Mouse (Mus musculus): ENCODE results near the gene Cog7. TPM values are rescaled to one million over a fixed set of nuclear protein-coding genes. Genes with fewer than 3 reads are reported as not detected.
A peak's percentile ranks its signal among the peaks of the same experiment; 100 is the strongest.

Gene Cog7
- polyA plus RNA-seq, 1 experiment = 14.1 TPM

DNA sequence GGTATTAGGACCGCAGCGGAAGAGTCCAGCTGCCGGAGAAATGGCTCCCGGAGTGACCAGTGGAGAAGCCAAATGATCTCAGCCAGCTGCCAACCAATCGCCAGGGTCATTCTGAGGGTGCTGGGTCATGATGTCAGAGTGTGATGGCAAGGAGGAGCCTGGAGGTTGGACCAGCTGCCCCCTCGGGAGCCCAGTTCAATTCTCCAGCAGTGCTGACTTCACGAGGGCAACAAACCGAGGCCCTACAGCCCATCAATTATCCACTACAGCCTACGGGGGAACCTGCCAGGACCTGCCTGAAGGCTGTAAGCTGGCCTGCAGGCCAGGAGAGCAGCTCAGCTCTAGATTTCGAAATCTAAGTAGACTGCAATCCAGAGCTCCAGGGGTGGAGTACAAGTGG lies 34.2 kb upstream of the Cog7 start:
- Histone ChIP-seq H3K27ac (ENCODE audit: control insufficient read depth, insufficient read depth, low read length) (no peak overlapping the region), H3K36me3 (ENCODE audit: control insufficient read depth, insufficient read depth, low read length) (no peaks in the 10 kb centered on the region), H3K27me3 (ENCODE audit: control insufficient read depth, insufficient read depth, low read length) (no peaks in the 10 kb centered on the region), H3K4me3 (ENCODE audit: control insufficient read depth, insufficient read depth, low read length) (no peak overlapping the region), H3K4me1 (replicated peaks; ENCODE audit: control insufficient read depth, insufficient read depth, low read length) (peaks cover 7% of the 10 kb centered on the region)
- WGBS = 87% methylated on average over 10 of the region's 10 CpGs
- DNase-seq = no peak
- TF ChIP-seq POLR2A (IDR thresholded peaks at IDR 0.05; ENCODE audit: control insufficient read depth, extremely low read depth, insufficient read depth, low read length, poor library complexity) (no peak), CTCF (IDR thresholded peaks at IDR 0.05; ENCODE audit: borderline replicate concordance, control insufficient read depth, extremely low read depth, insufficient read depth, low read length, poor library complexity) (no peak)

DNA sequence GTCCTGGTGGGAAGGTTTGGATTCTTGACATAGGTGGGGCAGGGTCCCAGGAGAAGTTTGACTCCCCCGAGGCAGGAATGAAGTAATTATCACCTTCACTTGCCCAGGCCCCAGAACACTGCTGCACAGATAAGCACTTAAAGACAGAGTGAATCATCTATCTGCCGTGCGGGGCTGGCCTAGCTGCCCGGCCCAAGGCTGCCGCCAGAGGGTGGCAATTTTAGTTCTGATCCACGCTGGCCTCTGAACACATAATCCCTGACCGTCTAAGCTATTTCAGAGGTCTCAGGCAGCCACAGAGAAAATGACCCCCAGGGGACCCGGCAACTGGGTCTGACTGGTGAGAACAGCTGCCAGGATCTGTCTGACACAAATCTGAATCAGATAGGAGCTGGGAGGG lies 33.6 kb upstream of the Cog7 start:
- DNase-seq = no peak
- no peak for TF ChIP-seq POLR2A (IDR thresholded peaks at IDR 0.05; ENCODE audit: control insufficient read depth, extremely low read depth, insufficient read depth, low read length, poor library complexity)
- H3K4me1 ChIP-seq (replicated peaks; ENCODE audit: control insufficient read depth, insufficient read depth, low read length) = peaks cover 7% of the 10 kb centered on the region
- WGBS = 95% methylated on average over 8 of the region's 8 CpGs
- H3K27me3 ChIP-seq (ENCODE audit: control insufficient read depth, insufficient read depth, low read length) = no peaks in the 10 kb centered on the region
- H3K27ac ChIP-seq (ENCODE audit: control insufficient read depth, insufficient read depth, low read length) = no peak overlapping the region
- no peaks in the 10 kb centered on the region for H3K36me3 ChIP-seq (ENCODE audit: control insufficient read depth, insufficient read depth, low read length)
- H3K4me3 ChIP-seq (ENCODE audit: control insufficient read depth, insufficient read depth, low read length) = no peak overlapping the region

- 96% methylated on average over 10 of the region's 10 CpGs for WGBS
- Histone ChIP-seq H3K27me3 (ENCODE audit: control insufficient read depth, insufficient read depth, low read length) (no peaks in the 10 kb centered on the region), H3K4me3 (ENCODE audit: control insufficient read depth, insufficient read depth, low read length) (no peak overlapping the region), H3K4me1 (replicated peaks; ENCODE audit: control insufficient read depth, insufficient read depth, low read length) (peaks cover 5% of the 10 kb centered on the region), H3K36me3 (ENCODE audit: control insufficient read depth, insufficient read depth, low read length) (no peaks in the 10 kb centered on the region), H3K27ac (ENCODE audit: control insufficient read depth, insufficient read depth, low read length) (no peak overlapping the region)
- no peak for DNase-seq
- TF ChIP-seq CTCF (IDR thresholded peaks at IDR 0.05; ENCODE audit: borderline replicate concordance, control insufficient read depth, extremely low read depth, insufficient read depth, low read length, poor library complexity) (no peak), POLR2A (IDR thresholded peaks at IDR 0.05; ENCODE audit: control insufficient read depth, extremely low read depth, insufficient read depth, low read length, poor library complexity) (no peak)
Observed at GRCm38 (mm10) chr7:122012949-122013348, 31.4 kb upstream of the Cog7 start.

GRCm38 (mm10) chr7:122012370-122012769 lies 30.9 kb upstream of the Cog7 start:
- no peaks in the 10 kb centered on the region for H3K36me3 ChIP-seq (ENCODE audit: control insufficient read depth, insufficient read depth, low read length)
- no peak for DNase-seq
- 96% methylated on average over 4 of the region's 4 CpGs for WGBS

DNA sequence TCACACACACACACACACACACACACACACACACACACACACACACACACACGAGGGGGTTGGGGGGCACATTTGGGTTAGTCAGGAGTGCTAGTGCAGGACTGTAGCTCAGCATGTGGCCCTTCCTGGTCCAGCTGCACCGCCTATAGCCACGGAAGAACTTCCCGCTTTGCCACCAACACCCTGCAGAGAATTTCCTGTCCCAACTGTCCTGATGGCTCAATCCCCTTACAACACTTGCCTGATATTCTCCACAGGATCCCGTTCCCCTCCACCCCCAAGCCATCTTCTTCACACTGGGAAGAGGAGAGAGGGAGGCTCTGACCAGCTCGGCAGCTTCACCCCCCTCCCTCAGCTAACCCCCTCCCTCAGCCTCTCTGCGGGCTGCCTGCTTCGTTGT lies 18.9 kb upstream of the Cog7 start:
- Histone ChIP-seq H3K36me3 (ENCODE audit: control insufficient read depth, insufficient read depth, low read length) (no peaks in the 10 kb centered on the region), H3K27me3 (ENCODE audit: control insufficient read depth, insufficient read depth, low read length) (no peaks in the 10 kb centered on the region), H3K4me3 (ENCODE audit: control insufficient read depth, insufficient read depth, low read length) (no peak overlapping the region), H3K4me1 (replicated peaks; ENCODE audit: control insufficient read depth, insufficient read depth, low read length) (no peaks in the 10 kb centered on the region), H3K27ac (ENCODE audit: control insufficient read depth, insufficient read depth, low read length) (no peak overlapping the region)
- 90% methylated on average over 8 of the region's 8 CpGs for WGBS
- DNase-seq = no peak
- TF ChIP-seq CTCF (IDR thresholded peaks at IDR 0.05; ENCODE audit: borderline replicate concordance, control insufficient read depth, extremely low read depth, insufficient read depth, low read length, poor library complexity) = no peak
- no peak for TF ChIP-seq POLR2A (IDR thresholded peaks at IDR 0.05; ENCODE audit: control insufficient read depth, extremely low read depth, insufficient read depth, low read length, poor library complexity)

More at GRCm38 (mm10) chr7:122012370-122012769, 30.9 kb upstream of the Cog7 start:
- Histone ChIP-seq H3K4me1 (replicated peaks; ENCODE audit: control insufficient read depth, insufficient read depth, low read length) (peaks cover 3% of the 10 kb centered on the region), H3K27ac (ENCODE audit: control insufficient read depth, insufficient read depth, low read length) (no peak overlapping the region), H3K27me3 (ENCODE audit: control insufficient read depth, insufficient read depth, low read length) (no peaks in the 10 kb centered on the region), H3K4me3 (ENCODE audit: control insufficient read depth, insufficient read depth, low read length) (no peak overlapping the region)
- no peak for TF ChIP-seq CTCF (IDR thresholded peaks at IDR 0.05; ENCODE audit: borderline replicate concordance, control insufficient read depth, extremely low read depth, insufficient read depth, low read length, poor library complexity)
- TF ChIP-seq POLR2A (IDR thresholded peaks at IDR 0.05; ENCODE audit: control insufficient read depth, extremely low read depth, insufficient read depth, low read length, poor library complexity) = no peak

GRCm38 (mm10) chr7:121995961-121996360 lies 14.4 kb upstream of the Cog7 start:
- no peak for TF ChIP-seq POLR2A (IDR thresholded peaks at IDR 0.05; ENCODE audit: control insufficient read depth, extremely low read depth, insufficient read depth, low read length, poor library complexity)
- TF ChIP-seq CTCF (IDR thresholded peaks at IDR 0.05; ENCODE audit: borderline replicate concordance, control insufficient read depth, extremely low read depth, insufficient read depth, low read length, poor library complexity) = no peak
- no peaks in the 10 kb centered on the region for H3K4me1 ChIP-seq (replicated peaks; ENCODE audit: control insufficient read depth, insufficient read depth, low read length)
- no peak for DNase-seq
- 97% methylated on average over 5 of the region's 5 CpGs for WGBS
- H3K27me3 ChIP-seq (ENCODE audit: control insufficient read depth, insufficient read depth, low read length) = no peaks in the 10 kb centered on the region
- no peaks in the 10 kb centered on the region for H3K36me3 ChIP-seq (ENCODE audit: control insufficient read depth, insufficient read depth, low read length)
- H3K4me3 ChIP-seq (ENCODE audit: control insufficient read depth, insufficient read depth, low read length) = no peak overlapping the region
- H3K27ac ChIP-seq (ENCODE audit: control insufficient read depth, insufficient read depth, low read length) = no peak overlapping the region

DNA sequence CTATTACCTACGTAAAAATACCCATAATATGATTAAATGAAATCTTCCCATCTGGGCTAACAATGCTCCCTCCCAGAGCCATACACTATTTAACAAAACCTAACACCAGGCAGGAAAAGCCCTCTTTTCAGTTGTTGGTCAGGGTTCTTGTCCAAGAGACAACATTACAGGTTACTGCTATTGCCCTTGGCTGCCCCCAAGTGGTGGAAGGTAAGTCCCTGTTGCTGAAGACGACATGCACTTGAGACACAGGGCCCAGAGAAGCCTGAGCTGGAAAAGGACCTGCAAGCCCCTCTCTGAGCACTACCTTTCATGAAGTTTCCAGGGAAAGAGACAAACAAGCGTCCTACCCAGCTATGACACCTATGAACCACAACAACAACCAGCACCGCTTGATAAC lies 6.5 kb downstream of the Cog7 start:
- no peak for TF ChIP-seq POLR2A (IDR thresholded peaks at IDR 0.05; ENCODE audit: control insufficient read depth, extremely low read depth, insufficient read depth, low read length, poor library complexity)
- TF ChIP-seq CTCF (IDR thresholded peaks at IDR 0.05; ENCODE audit: borderline replicate concordance, control insufficient read depth, extremely low read depth, insufficient read depth, low read length, poor library complexity) = no peak
- 76% methylated on average over 4 of the region's 4 CpGs for WGBS
- Histone ChIP-seq H3K4me1 (replicated peaks; ENCODE audit: control insufficient read depth, insufficient read depth, low read length) (no peaks in the 10 kb centered on the region), H3K36me3 (ENCODE audit: control insufficient read depth, insufficient read depth, low read length) (no peaks in the 10 kb centered on the region), H3K27ac (ENCODE audit: control insufficient read depth, insufficient read depth, low read length) (no peak overlapping the region), H3K4me3 (ENCODE audit: control insufficient read depth, insufficient read depth, low read length) (no peak overlapping the region), H3K27me3 (ENCODE audit: control insufficient read depth, insufficient read depth, low read length) (no peaks in the 10 kb centered on the region)
- peak; percentile 66 for DNase-seq

Data from thymus, adult 2 months (tissue).